Mouse (Mus musculus) heart, adult 2 months (tissue): ENCODE data around the gene Apoa1.

Experiments used
- CTCF ChIP-seq: fragments of 200-600 bp; IDR thresholded peaks from 2 replicates; pipeline ENCODE4 v1.8.1; 2022; ENCODE audit warnings: antibody characterized with exemption, mild to moderate bottlenecking, moderate library complexity
- EP300 ChIP-seq: fragments of 200-500 bp; IDR thresholded peaks from 2 replicates; pipeline ENCODE4 v1.6.1; 2011; ENCODE audit warnings: low read depth, low read length, control low read depth; ENCODE audit not compliant: insufficient read depth

- TF ChIP-seq CTCF (no peak), EP300 (no peak)
These were observed 17.9 kb upstream of the Apoa1 start for GRCm38 (mm10) chr9:46210473-46210872.
